Mouse (Mus musculus): Measurements from ENCODE around the gene Zscan2. TPM values are rescaled to one million over a fixed set of nuclear protein-coding genes. Genes with fewer than 3 reads are reported as not detected.

The Zscan2 gene
- total RNA-seq, 2 experiments from 2014 or later, result 11.5 to 15.5 TPM

DNA sequence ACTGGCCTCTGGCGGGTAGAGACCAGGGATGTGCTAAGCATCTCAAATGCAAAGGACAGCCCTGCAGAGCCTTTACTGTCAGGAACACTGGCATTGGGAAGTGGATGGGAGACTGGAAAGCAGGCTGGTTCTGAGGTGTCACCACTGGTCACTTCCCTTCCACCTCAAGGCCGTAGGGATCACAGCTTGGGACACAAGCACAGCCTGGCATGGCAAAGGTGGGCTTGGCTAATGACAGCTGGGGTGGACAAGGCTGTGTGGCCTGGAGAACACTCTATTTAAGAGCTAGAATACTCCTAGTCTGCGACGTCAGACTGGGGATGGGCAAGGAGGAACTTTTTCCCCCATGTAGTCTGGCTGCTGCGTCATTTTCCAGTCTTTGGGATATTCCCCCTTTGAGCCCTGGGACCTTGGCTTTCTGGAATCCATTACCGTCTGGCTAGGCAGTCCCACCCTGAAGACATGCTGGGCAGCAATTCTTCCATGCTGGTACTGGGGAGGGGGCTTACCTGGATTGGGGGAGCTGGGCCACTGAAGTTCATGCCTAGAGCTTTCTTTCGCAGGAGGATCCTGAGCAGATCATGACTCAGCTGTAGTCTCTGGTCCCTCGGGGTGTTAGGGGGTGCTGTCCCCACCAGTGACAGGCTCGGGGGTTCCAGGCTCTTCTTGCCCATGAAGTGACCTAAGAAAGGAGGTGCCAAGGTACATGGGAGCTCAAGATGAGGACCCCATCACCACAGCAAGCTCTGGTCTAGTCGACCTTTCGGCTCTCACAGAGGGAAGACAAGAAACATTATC lies 43.1 kb downstream of the Zscan2 start:
- intact Hi-C loops (cut with DNase I), result no loop called here
- DNase-seq (ENCODE audit: low spot score in 2 of 2), result no peak

DNA sequence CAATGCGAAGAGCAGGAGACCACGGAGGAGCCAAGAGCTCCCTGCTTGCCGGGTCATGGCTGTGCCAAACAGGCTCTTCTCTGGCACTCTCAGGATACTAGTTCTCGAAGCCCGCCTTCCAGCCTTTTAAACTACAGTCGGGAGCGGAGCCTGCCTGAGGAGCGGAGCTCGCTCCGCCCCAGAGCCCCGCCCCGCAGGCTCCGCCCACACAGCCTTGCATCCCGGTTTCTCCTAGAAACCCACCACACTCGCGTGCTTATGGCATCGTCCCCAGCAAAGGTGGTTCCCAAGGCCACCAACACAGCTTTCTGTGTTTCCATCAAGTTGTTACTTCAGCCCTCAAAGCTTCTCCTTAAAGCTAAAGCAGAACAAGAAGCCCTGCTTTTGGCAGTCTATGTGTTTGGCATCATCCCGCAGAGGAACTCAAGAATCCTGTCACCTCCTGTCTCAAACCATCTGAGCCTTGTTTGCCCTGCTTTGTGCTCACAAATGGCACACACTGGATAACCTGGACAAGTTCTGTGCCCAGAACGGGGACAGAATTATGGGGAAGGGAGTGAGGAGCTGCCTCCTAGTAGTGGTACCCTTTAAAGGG lies 44.3 kb downstream of the Zscan2 start, which contains the start of gene Nmb:
Gene Nmb, minus strand, starts transcription at position 156 of the 595 bp plus-strand sequence.
- peak; percentile 62 to 65 for DNase-seq (ENCODE audit: low spot score in 2 of 2)
- intact Hi-C loops (cut with DNase I), result no loop called here

DNA sequence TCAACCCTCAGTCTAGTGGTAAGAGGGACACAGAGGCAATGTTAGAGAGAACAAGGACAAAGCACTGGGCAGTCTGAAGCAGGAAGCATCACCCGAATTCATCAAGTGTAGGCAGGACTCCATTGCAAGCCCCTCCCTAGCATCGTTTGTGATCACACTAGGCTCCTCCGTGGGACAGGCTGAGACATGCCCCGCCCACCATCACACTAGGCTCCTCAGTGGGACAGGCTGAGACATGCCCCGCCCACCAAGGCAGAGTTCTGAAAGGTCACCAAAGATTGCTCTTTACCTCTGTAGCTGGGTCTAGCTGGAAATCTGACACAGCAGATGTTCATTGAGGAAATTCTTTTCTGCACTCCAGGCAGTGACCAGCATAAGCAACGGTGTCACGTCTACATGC lies 50.3 kb downstream of the Zscan2 start:
- intact Hi-C loops (cut with DNase I), result no loop called here
- no peak for DNase-seq (ENCODE audit: low spot score in 2 of 2)

DNA sequence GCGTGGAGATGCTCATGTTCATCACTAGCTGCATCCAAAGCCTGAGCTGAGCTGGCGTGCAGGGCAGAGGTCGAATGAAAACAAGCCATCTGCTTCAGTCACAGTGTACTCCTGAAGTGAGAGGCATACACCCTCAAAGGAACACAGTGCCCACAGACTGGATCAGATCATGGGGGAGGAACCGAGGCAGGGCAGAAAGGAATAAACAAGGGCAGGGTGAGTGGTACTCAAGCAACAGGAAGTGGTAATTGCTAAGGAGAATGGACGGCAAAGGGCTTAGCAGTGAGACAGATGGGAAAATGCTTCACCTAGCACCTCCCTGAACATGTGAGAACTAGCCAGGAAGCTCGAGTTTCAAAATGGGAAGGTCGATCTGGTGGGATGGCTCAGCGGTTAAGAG lies 51.8 kb downstream of the Zscan2 start:
- intact Hi-C loops (cut with DNase I), result no loop called here
- no peak for DNase-seq (ENCODE audit: low spot score in 2 of 2)

DNA sequence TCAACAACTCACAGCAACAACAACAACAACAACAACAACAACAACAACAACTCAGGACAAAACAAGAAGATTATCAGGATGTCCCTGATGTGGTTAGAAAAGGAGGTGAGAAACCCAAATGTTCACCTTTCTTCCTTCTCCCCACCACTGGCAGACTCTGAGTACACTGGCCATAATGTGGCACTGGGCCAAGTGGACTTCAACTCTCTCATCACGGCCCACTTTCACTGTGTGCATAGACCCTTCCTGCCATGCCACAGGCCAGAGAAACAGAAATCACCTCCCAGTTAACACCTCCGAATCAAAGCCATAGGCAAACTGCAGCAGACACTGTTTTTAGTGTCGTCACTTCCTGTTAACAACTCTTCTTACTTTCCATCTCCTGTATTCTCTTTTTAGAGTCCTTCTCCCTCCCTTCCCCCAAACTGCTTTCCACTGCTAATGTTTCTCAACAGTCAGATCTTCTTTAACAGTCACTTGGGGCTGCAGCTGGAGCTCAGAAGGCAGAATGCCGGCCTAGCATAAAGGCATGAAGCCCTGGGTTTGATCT lies 57.3 kb downstream of the Zscan2 start:
- DNase-seq (ENCODE audit: low spot score in 2 of 2), result no peak
- intact Hi-C loops (cut with DNase I), result no loop called here

DNA sequence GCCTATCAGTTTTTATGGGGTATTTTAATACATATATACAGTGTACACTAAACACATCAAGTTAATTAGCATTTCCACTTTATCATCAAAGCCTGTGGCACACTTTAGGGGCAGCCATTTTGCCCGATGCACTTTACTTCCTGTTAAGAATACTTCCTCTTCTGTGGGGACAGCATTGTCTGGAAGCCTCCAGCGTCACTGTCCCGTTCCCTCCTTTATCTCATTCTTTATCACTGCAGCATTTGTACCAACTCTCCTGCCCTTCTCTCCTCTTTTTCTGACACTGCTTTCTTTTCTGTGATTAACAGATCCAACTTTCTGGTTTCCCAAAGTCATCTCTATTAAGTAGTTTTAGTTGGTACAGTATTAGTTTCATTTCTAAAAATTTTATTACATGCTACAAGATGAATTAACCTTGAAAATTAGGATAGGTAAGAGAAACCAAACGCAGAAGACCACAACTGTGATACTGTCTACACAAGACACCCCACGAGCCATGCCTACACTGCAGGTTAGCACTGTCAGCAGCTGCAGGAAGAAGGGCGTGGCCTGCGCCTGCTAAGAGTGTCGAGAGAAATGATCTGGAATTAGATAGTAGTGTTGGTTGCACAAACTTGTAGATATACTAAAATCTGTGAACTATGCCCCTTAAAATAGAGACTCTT lies 58.4 kb downstream of the Zscan2 start:
- intact Hi-C loops (cut with DNase I), result no loop called here
- no peak for DNase-seq (ENCODE audit: low spot score in 2 of 2)

DNA sequence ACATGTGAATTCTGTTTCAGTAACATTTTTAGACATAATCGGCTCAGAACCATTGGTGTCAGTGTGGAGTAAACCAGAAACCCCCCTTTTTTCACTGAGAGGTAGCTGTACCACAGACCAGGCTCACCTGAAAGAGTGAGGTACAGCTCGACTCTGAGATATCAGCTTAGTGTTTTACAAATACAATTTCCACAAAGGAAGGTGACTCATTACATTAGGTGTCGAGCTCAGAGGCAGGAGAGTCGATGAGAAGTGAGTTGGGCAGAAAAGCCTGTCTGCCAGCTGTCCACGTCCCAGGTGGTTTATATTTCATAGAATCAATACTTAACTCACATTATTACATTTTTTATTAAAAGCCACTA lies 58.9 kb downstream of the Zscan2 start:
- no peak for DNase-seq (ENCODE audit: low spot score in 2 of 2)
- intact Hi-C loops (cut with DNase I), result no loop called here

DNA sequence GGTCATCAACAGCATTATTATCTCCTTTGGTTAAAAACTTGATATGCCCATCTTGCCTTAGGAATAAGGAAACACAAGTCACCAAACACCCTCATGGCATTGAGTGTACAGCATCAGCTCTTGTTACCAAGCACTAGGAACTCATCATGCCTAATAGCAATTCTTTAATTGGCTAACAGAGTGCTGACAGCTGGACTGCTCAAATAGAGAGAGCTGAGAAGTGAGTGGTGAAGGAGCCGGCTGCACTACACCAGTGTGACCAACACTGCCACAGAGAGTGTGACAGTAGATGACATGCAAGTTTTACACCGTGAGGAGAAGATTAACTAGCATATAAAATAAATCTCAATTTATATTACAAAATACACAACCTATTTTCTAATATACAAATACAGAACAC lies 62.4 kb downstream of the Zscan2 start:
- intact Hi-C loops (cut with DNase I), result no loop called here
- DNase-seq (ENCODE audit: low spot score in 2 of 2), result no peak

Other genes starting within 250 kb of the Zscan2 start
- gene Crtc3, start 172.0 kb upstream of the Zscan2 start, total RNA-seq (2021), result 10 to 100 TPM; 12.7 to 13.4 TPM
- gene Iqgap1, start 34.9 kb upstream of the Zscan2 start, total RNA-seq (2021), result 10 to 100 TPM; 20.3 to 22.0 TPM
- gene Wdr73, start 40.3 kb downstream of the Zscan2 start, total RNA-seq (2021), result 10 to 100 TPM; 25.3 to 25.4 TPM
- gene Nmb, start 44.2 kb downstream of the Zscan2 start, total RNA-seq (2021), result 1 to 10 TPM; 5.8 to 6.8 TPM
- 10 to 100 TPM; 52.2 to 60.2 TPM for gene Sec11a, start 86.9 kb downstream of the Zscan2 start, total RNA-seq (2021)
- 10 to 100 TPM; 18.7 to 19.6 TPM for gene Zfp592, start 132.8 kb downstream of the Zscan2 start, total RNA-seq (2021)
- under 1 TPM; 0.30 to 0.32 TPM for gene Alpk3, start 196.7 kb downstream of the Zscan2 start, total RNA-seq (2021)